Mouse (Mus musculus): ENCODE results near the gene Ugt1a1. TPM values are rescaled to one million over a fixed set of nuclear protein-coding genes. Genes with fewer than 3 reads are reported as not detected.

The Ugt1a1 gene
- total RNA-seq, 2 experiments from 2014 or later: not detected

Other genes with a start within 250 kb of the Ugt1a1 start
- gene Usp40, start 203.4 kb upstream of the Ugt1a1 start, total RNA-seq (2021): 10 to 100 TPM; 23.7 to 24.6 TPM
- gene Ugt1a10, start 156.6 kb upstream of the Ugt1a1 start, total RNA-seq (2021): not detected
- gene Ugt1a9, start 141.2 kb upstream of the Ugt1a1 start, total RNA-seq (2021): not detected
- not detected for gene Ugt1a8, start 124.1 kb upstream of the Ugt1a1 start, total RNA-seq (2021)
- 1 to 10 TPM; 1.3 to 1.7 TPM for gene Ugt1a7c, start 116.9 kb upstream of the Ugt1a1 start, total RNA-seq (2021)
- under 1 TPM in 1 of 2 experiments, not detected in 1; 0.72 TPM for gene Ugt1a6b, start 108.7 kb upstream of the Ugt1a1 start, total RNA-seq (2021)
- 1 to 10 TPM; 2.2 to 2.7 TPM for gene Ugt1a6a, start 77.2 kb upstream of the Ugt1a1 start, total RNA-seq (2021)
- gene Ugt1a5, start 45.9 kb upstream of the Ugt1a1 start, total RNA-seq (2021): under 1 TPM; 0.12 to 0.20 TPM
- gene Ugt1a2, start 11.4 kb upstream of the Ugt1a1 start, total RNA-seq (2021): not detected
- gene Dnajb3, start 6.2 kb upstream of the Ugt1a1 start, total RNA-seq (2021): 1 to 10 TPM in 1 of 2 experiments, under 1 TPM in 1; 0.84 to 1.1 TPM
- under 1 TPM in 1 of 2 experiments, not detected in 1; 0.10 TPM for gene Mroh2a, start 15.0 kb downstream of the Ugt1a1 start, total RNA-seq (2021)
- 10 to 100 TPM; 43.5 to 44.5 TPM for gene Hjurp, start 65.7 kb downstream of the Ugt1a1 start, total RNA-seq (2021)
- gene Trpm8, start 65.7 kb downstream of the Ugt1a1 start, total RNA-seq (2021): not detected
- gene Spp2, start 195.0 kb downstream of the Ugt1a1 start, total RNA-seq (2021): not detected